Mouse (Mus musculus): Measurements from ENCODE around the gene Klf4. TPM values are rescaled to one million over a fixed set of nuclear protein-coding genes. Genes with fewer than 3 reads are reported as not detected.

Gene Klf4
- total and polyA plus RNA-seq, 3 experiments, result 0.51 to 2.9 (median 1.3) TPM

DNA sequence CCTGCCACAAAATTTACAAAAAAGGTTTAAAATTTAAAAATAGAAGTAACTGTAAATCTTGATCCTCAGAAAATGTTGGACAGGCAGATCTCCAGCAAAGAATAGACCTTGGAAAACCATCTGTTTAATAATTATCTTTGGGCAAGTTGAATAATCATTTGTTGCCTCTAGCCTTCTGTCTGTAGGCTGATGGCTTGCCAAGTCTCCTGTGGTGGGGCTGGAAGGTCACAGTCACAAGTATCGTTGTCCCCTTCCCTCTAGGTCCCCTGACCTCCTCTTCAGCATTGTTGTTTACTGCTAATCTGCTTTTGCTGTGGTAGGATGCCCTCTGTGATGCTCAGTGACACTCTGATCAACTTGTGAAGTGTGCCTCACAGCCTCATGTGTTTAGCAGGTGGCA, 33.6 kb downstream of the Klf4 start:
- H3K27ac ChIP-seq (ENCODE audit: insufficient read depth, low read depth), result no peak overlapping the region; the same call in 1 of the 2 replicates
- no peak overlapping the region for H3K4me3 ChIP-seq (replicated peaks in 1 of 3; ENCODE audit: low read depth in 2 of 3, low read length in 2 of 3, poor library complexity in 1 of 3)
- TF ChIP-seq CTCF (conservative IDR thresholded peaks at IDR 0.05 in 1 of 2, IDR thresholded peaks at IDR 0.05 in 1 of 2; ENCODE audit: low read depth in 2 of 2, low read length in 2 of 2) (no peak), ELF1 (IDR thresholded peaks at IDR 0.05; ENCODE audit: low read depth, low read length) (no peak), NRF1 (IDR thresholded peaks at IDR 0.05; ENCODE audit: low read depth, low read length) (no peak), MEF2A (IDR thresholded peaks at IDR 0.05; ENCODE audit: borderline replicate concordance, low read depth, low read length) (no peak), IRF4 (IDR thresholded peaks at IDR 0.05; ENCODE audit: low read depth, low read length) (no peak), KAT2A (IDR thresholded peaks at IDR 0.05; ENCODE audit: insufficient replicate concordance, low read length) (no peak), ZC3H11A (IDR thresholded peaks at IDR 0.05; ENCODE audit: low read depth, low read length) (no peak), ZNF384 (IDR thresholded peaks at IDR 0.05; ENCODE audit: low read depth, low read length) (no peak), ZMIZ1 (IDR thresholded peaks at IDR 0.05; ENCODE audit: low read depth, low read length) (no peak), MAZ (IDR thresholded peaks at IDR 0.05; ENCODE audit: low read depth, low read length) (no peak), USF2 (conservative IDR thresholded peaks at IDR 0.05; ENCODE audit: low read depth, low read length) (no peak), CHD2 (IDR thresholded peaks at IDR 0.05; ENCODE audit: low read length) (no peak), CHD1 (IDR thresholded peaks at IDR 0.05; ENCODE audit: low read depth, low read length) (no peak), POLR2AphosphoS2 (IDR thresholded peaks at IDR 0.05; ENCODE audit: low read depth, low read length) (no peak), MYC (IDR thresholded peaks at IDR 0.05; ENCODE audit: low read depth, low read length) (no peak), TBP (conservative IDR thresholded peaks at IDR 0.05; ENCODE audit: low read depth, low read length) (no peak), TCF12 (IDR thresholded peaks at IDR 0.05; ENCODE audit: low read depth, low read length) (no peak), MAFK (IDR thresholded peaks at IDR 0.05; ENCODE audit: insufficient replicate concordance, low read length) (no peak), JUN (IDR thresholded peaks at IDR 0.05; ENCODE audit: insufficient read depth, low read depth, low read length) (no peak)
- H3K9ac ChIP-seq (ENCODE audit: insufficient read depth, low read depth), result no peak overlapping the region
- no peaks in the 10 kb centered on the region for H3K27me3 ChIP-seq (replicated peaks)
- no peak for DNase-seq (ENCODE audit: extremely low read depth)
- dilution Hi-C loops (cut with MboI; ENCODE audit: extremely low pct_ligation_motif_present, extremely low pct_unique_long_range_greater_than_20kb, low sequenced_read_pairs), result no loop called here
- in situ Hi-C loops (cut with MboI; ENCODE audit: low pct_ligation_motif_present, low pct_unique_long_range_greater_than_20kb, low sequenced_read_pairs), result no loop called here
- H3K4me1 ChIP-seq (ENCODE audit: control insufficient read depth in 1 of 2, insufficient read depth in 2 of 2), result peaks cover 2 to 7% of the 10 kb centered on the region in 2 experiments; a peak in 1 of 4 replicates
- no peaks in the 10 kb centered on the region for H3K79me2 ChIP-seq (replicated peaks; ENCODE audit: control insufficient read depth, extremely low read depth, insufficient read depth, poor library complexity, severe bottlenecking)
- H3K36me3 ChIP-seq (replicated peaks in 1 of 2; ENCODE audit: control insufficient read depth in 1 of 2, insufficient read depth in 1 of 2, low read length in 1 of 2), result no peaks in the 10 kb centered on the region
- no peak overlapping the region for H3K4me2 ChIP-seq (ENCODE audit: insufficient read depth, low read depth, poor library complexity, severe bottlenecking)
- no peaks in the 10 kb centered on the region for H3K9me3 ChIP-seq (replicated peaks; ENCODE audit: low read length)

DNA sequence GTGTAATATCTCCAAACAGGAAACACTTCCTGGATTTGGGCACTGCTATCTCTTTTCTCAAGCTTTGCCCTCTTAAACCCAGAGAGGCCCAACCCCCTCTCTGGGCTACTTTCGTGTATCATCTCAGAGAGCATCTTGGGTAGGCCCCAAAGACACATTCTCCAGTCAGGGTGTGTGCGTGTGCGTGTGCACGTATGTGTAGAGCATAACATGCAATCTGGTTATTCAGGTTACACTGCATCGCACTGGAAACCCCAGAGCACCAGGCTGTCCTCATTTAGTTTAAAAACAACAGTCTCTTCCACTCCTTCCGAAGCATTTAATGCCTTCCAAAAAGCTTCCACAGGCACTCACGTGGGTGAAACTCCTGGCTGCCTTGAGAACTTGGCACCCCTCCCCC, 35.9 kb downstream of the Klf4 start:
- DNase-seq (ENCODE audit: extremely low read depth), result no peak
- Histone ChIP-seq H3K9me3 (replicated peaks; ENCODE audit: low read length) (no peaks in the 10 kb centered on the region), H3K27me3 (replicated peaks) (no peaks in the 10 kb centered on the region), H3K27ac (ENCODE audit: insufficient read depth, low read depth) (no peak overlapping the region), H3K4me2 (ENCODE audit: insufficient read depth, low read depth, poor library complexity, severe bottlenecking) (no peak overlapping the region), H3K36me3 (replicated peaks in 1 of 2; ENCODE audit: control insufficient read depth in 1 of 2, insufficient read depth in 1 of 2, low read length in 1 of 2) (no peaks in the 10 kb centered on the region), H3K79me2 (replicated peaks; ENCODE audit: control insufficient read depth, extremely low read depth, insufficient read depth, poor library complexity, severe bottlenecking) (no peaks in the 10 kb centered on the region), H3K4me1 (ENCODE audit: control insufficient read depth in 1 of 2, insufficient read depth in 2 of 2) (peaks cover 2 to 7% of the 10 kb centered on the region in 2 experiments; a peak in 1 of 4 replicates), H3K4me3 (replicated peaks in 1 of 3; ENCODE audit: low read depth in 2 of 3, low read length in 2 of 3, poor library complexity in 1 of 3) (no peak overlapping the region), H3K9ac (ENCODE audit: insufficient read depth, low read depth) (no peak overlapping the region)
- in situ Hi-C loops (cut with MboI; ENCODE audit: low pct_ligation_motif_present, low pct_unique_long_range_greater_than_20kb, low sequenced_read_pairs), result no loop called here
- no peak for TF ChIP-seq ETS1 (conservative IDR thresholded peaks at IDR 0.05; ENCODE audit: low read depth, low read length)
- TF ChIP-seq EP300 (IDR thresholded peaks at IDR 0.05; ENCODE audit: low read length), result no peak
- TF ChIP-seq NRF1 (IDR thresholded peaks at IDR 0.05; ENCODE audit: low read depth, low read length), result no peak
- TF ChIP-seq MAZ (IDR thresholded peaks at IDR 0.05; ENCODE audit: low read depth, low read length), result no peak
- TF ChIP-seq MXI1 (IDR thresholded peaks at IDR 0.05; ENCODE audit: low read depth, low read length), result no peak
- no peak for TF ChIP-seq UBTF (IDR thresholded peaks at IDR 0.05; ENCODE audit: low read depth, low read length)
- TF ChIP-seq RAD21 (IDR thresholded peaks at IDR 0.05; ENCODE audit: low read depth, low read length), result no peak
- no peak for TF ChIP-seq ZNF384 (IDR thresholded peaks at IDR 0.05; ENCODE audit: low read depth, low read length)
- TF ChIP-seq RCOR1 (conservative IDR thresholded peaks at IDR 0.05; ENCODE audit: low read depth, low read length), result no peak
- dilution Hi-C loops (cut with MboI; ENCODE audit: extremely low pct_ligation_motif_present, extremely low pct_unique_long_range_greater_than_20kb, low sequenced_read_pairs), result no loop called here

Data from CH12.LX (cell line).